Mouse (Mus musculus): ENCODE measurements around the gene Otop3.

GRCm38 (mm10) chr11:115345515-115345914 lies 11.0 kb downstream of the Otop3 start:
- TF ChIP-seq EP300 (IDR thresholded peaks at IDR 0.05; ENCODE audit: low read depth) (no peak), CTCF (IDR thresholded peaks at IDR 0.05; ENCODE audit: low read depth) (no peak)
